Mouse (Mus musculus) cerebellum, adult 9-10 months (tissue): Measurements from ENCODE around the gene Cnot4.
"Not testable (repeated sequence)": the region's sequence is repeated elsewhere in the genome, so short reads cannot be mapped to it uniquely, and the experiment has no call there.

Experiments
- DNase-seq: peaks from one replicate; pipeline ENCODE4 v3.0.0; 2022

Gene Cnot4

DNA sequence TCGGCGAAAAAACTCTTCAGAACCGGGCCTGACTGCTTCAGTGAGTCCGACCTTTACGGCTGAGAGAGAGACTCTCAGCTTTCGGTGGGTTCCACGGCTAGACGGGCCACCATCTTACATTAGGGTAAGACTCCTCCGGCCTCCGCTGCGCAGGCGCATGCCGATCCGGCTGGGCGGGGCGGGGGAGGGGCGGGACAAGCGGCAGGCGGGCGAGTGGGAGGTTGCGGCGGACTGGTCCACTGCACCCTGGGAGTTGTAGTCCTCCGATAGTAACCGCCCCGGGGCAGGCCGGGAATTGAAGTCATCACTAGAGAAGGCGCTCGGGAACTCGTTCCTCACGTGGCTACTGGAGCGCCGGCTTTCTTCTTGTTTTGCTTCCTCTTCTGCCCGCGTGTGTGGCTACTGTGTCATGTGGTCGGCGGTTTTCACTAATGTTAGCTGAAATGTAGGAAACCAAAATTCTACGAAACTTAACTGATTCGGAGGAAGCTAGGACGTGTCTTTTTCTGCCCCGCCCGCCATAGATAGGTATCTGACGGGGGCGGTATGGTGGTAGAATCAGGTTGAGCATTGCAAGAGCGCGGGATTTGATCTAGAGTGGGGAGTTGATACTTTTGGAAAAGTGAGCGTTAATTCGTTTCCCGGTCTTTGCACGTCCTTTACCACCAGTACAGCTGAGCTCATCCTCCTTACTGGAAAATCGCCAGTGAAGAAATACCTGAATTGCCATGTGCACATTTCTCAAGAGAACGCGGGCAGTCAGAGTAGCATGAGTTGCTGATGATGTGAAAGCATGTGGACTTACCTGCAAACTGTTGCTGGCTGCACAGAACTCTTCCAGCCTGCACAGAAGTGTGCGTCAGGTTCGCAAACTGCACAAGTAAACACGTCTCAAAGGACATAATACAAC is at the start of gene Cnot4:
TSS of gene Cnot4 (minus strand) at position 146 of the 910 bp plus-strand sequence.
- DNase-seq: peak; percentile 99

DNA sequence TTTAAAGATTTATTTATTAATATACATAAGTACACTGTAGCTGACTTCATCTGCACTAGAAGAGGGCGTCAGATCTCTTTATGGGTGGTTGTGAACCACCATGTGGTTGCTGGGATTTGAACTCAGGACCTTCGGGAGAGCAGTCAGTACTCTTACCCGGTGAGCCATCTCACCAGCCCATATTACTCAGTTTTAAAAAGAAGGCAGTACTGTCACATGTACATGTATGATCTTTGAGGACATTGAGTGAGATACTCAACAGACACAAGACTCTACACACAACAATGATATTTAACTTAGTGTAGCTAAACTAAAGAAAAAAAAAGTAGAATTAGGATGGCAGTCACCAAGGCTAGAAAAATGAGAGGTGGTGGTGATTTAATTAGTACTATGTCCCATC is 45.8 kb upstream of the Cnot4 start:
- DNase-seq: not testable (repeated sequence)

DNA sequence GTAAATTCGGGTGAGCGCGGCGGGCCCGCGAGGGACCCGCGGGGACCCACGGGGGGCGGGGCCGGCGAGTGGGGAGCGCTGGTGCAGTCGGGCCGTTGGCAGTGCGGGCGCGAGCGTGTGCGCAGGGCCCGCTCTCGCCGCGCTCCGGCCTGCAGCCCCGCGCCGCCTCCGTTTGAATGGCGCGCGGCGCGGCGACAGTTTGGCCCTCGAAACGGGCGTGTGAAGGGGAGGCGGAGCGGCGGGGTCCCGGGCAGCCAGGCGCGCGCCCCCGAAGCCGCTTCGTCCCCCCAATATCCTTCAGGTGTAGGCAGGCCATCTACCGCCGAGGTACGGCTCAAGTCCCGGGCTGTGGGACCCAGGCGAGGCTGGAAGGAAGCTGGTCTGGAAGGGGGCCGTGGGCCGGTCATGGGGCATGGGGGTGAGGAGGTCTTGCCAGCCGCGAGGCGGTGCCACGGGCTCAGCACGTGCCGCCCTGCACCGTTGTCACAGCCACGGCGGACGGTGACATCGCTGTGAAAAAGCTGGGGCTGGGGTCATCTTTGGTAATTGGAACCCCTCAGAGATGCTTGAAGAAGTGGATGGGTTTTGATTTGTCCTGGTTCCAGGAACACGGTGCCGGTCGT is 44.2 kb upstream of the Cnot4 start:
- DNase-seq: peak; percentile 48

DNA sequence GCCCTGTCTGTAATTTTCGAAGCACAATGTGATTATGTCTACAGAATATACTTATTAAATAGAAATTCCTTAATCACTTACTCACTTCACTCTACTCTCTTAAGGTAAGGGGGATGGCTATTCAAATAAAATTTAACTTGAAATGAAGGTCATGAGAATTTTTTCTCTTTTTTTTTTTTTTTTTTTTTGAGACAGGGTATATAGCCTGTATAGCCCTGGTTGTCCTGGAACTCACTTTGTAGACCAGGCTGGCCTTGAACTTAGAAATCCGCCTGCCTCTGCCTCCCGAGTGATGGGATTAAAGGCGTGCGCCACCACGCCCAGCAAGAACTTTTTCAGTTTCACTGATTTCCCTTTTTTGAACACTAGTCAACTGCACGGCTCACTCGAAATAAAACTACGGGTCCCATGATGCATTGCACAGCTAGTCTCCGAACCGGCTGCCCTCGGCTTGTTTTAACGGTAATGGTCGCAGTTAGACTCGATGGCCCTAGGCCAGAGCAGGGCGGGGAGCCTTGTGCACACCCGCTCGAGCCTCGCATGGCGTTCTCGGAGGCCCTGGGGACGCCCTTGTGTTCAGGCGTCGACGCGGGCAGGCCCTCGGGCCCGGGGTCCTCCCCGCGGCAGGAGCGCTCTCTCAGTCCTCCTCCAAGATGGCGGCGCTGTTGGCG is 43.6 kb upstream of the Cnot4 start, which contains the start of gene Nup205:
TSS of gene Nup205 (plus strand) at position 443 of the 671 bp plus-strand sequence.
- DNase-seq: peak; percentile 83

DNA sequence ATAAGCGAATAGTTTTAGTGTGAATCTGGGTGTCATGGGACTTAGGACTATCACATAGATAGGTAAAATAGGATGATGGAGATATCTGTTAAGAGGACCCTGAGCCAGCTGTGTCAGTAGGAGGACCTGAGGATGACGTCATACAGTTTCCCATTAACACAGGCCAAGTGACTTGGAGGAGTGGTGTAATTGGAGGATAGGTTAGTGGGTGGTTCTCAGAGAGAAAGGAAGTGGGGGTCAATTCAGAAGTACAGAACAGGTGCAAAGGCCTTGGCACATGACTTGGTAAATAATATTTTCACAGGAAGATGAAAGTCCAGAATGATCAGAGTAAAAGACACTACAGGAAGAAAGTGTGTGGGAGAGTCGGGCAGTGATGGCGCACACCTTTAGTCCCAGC is 39.7 kb upstream of the Cnot4 start:
- no peak for DNase-seq

DNA sequence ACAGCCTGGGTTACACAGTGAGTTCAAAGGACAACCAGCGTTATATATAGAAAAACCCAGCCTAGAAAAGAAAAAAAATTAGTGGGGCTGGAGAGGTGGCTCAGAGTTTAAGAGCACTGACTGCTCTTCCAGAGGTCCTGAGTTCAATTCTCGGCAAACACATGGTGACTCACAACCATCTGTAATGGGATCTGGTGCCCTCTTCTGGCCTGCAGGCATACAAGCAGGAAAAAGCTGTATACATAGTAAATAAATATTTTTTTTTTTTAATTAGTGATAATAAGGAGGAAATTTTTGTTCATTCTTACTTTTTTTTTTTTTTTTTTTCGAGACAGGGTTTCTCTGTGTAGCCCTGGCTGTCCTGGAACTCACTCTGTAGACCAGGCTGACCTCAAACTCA is 38.5 kb upstream of the Cnot4 start:
- DNase-seq: not testable (repeated sequence)

DNA sequence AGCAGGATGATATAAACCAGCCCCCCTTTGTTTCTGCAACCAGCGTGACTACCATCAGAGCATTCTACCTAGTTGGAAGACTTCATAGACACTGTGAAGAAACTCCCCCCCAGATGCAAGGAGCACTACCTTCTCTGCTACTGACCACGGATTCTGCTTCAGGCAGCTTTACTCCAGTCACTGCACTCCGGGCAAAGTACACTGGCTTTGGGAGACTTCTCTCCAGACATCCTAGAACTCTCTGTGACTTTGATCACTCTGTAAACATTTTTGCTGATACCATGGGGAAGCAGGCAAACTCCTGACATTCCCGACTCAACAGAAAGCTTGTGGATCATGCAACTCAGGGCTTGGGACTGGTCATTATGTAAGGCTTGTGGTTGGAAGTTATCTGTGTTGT is 35.7 kb upstream of the Cnot4 start:
- no peak for DNase-seq

DNA sequence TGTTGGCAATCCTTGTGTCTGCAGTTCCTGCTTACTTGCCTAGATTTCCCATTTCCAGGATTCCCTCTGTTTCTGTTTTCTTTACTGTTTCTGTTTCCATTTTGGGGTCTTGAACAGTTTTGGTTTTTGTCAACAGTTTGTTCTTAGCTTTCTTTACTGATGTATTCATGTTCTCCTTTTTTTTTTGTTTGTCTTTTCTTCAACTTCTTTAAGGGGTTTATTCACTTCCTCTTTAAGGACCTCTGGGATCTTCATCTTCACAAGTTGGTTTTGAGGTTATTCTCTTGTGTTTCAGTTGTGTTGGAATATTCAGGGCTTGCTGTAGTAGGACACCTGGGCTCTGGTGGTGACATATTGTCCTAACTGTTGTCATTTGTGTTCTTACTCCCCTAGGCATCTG is 21.0 kb upstream of the Cnot4 start:
- DNase-seq: no peak

DNA sequence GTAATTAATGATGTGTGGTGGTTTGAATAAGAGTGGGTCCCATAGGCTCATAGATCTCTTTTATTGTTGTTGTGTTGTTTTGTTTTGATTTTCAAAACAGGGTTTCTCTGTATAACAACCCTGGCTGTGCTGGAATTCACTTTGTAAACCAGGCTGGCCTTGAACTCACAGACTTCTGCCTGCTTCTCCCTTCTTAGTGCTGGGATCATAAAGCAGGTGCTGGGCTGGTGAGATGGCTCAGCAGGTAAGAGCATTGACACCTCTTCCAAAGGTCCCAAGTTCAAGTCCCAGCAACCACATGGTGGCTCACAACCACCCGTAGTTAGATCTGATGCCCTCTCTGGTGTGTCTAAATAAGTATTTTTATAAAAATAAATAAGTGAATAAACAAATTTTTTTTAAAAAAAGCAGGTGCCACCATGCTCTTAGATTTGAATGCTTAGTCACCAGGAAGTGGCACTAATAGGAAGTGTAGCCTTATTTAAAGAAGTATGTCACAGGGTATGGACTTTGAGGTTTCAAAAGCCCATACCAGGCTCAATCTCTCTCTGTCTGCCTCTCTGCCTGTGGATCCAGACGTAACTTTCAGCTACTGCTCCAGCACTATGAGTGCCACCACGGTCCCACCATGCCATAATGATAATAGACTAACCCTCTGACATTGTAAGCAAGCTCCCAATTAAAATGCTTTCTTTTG is 14.3 kb upstream of the Cnot4 start:
- no peak for DNase-seq

DNA sequence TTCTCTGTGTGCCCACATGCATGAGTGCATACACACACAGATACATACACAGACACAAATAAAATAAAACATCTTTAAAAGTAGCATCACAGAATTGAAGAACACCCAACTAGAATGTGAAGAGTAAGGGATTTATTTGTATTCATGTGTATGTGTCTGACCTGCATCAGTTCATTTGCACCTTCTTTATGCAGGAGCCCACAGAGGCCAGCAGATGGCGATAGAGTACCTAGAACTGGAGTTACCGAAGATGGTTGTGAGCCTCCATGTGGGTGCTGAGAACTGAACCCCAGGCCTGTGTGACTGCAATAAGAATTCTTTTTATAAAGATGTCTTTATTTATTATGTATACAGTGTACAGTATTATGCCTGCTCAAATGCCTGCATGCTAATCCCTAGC is 12.0 kb upstream of the Cnot4 start:
- DNase-seq: no peak

DNA sequence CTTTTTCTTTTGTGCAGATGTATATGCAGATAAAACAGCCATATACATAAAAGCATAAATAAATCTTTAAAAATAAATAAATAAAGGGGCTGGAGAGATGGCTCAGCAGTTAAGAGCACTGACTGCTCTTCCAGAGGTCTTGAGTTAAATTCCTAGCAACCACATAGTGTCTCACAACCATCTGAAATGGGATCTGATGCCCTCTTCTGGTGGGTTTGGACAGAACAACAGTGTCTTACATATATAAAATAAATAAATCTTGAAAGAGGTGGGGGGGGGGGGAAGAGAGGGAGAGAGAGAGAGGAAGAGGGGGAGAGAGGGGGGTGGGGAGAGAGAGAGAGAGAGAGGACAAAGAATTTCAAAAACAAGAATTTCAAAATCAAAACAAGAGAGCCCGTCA is 6.8 kb upstream of the Cnot4 start:
- no peak for DNase-seq

DNA sequence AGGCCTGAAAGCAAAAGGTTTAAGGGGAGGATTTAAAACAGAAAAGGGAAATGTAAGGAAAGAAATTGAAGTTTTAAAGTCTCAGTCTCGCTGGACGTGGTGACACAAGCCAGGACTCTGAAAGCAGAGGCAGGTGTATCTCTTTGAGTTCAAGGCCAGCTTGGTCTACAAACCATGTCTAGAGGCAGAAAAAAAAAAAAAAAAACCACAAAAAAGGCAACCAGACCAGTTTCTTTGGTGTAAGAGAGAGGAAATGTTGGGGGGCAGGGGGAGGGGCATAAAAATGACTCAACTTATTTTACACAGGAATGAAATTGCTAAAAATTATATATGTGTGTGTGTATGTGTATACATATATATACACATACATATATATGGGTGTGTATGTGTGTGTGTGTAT is 1.3 kb upstream of the Cnot4 start:
- DNase-seq: peak; percentile 31

DNA sequence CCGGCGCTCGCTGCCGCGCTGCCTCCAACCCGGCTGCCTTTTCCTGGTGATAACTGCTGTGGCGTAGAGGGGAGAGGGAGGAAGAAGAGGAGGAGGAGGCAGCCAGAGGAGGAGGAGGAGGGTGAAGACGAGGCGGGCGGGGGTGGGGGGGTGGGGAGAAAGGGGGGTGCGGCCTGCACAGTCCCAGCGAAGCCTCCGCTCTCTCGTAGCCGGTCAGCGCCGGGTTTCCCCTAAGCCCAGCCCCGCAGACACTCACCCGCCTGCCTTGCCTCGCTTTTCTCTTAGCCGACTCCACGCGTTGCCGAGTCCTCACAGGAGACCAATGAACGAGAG is 312 bp downstream of the Cnot4 start:
- no peak for DNase-seq

DNA sequence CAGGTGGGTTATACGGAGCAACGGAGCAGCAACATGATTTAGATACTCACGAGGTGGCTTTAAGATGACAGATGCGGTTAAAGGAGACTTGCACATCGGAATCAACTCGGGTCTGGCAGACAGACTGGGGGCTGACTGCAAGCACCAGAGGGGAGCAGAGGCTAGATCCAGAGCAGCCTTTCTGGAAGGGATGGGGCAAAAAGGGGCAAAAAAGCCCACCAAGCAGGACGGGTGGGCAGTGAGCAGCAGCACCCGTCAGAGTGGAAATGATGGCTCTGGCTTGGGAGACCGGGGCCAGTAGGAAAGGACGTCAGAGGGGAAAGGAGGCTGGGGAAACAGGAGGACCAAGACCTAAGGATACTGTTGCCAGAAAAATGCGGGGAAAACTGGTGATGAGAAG is 718 bp downstream of the Cnot4 start:
- DNase-seq: peak; percentile 66

DNA sequence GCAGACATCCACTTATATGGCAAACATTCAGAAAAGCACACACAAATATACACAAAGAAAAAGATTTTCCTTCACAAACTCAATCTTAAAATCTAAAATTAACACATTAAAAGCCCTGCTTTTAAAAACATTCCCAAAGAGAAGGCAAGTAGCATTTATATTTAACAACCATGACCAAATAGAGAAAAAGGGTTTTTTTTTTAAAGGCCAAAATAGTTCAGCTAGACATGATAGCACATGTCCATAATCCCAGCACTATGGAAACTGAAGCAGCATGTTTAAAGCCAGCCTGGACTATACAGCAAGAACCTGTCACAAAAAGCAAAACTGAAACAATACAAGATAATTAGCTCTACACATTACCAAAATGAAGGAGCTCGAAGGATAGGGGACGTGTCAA is 11.0 kb downstream of the Cnot4 start:
- no peak for DNase-seq

DNA sequence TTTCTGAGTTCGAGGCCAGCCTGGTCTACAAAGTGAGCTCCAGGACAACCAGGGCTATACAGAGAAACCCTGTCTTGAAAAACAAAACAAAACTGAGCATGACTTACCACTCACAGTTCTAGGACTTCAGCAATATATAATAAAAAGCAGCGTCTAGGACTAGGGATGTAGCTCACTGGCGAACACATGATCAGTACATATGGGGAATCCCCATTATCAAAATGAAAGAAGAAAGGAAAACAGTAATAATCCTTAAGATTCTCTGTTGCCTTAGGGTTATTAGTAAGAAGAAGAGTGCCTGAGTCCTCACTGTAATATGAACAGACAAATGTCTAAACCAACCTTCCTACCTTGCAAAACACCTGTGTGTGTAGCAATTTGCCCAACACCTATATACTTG is 11.6 kb downstream of the Cnot4 start:
- DNase-seq: no peak

DNA sequence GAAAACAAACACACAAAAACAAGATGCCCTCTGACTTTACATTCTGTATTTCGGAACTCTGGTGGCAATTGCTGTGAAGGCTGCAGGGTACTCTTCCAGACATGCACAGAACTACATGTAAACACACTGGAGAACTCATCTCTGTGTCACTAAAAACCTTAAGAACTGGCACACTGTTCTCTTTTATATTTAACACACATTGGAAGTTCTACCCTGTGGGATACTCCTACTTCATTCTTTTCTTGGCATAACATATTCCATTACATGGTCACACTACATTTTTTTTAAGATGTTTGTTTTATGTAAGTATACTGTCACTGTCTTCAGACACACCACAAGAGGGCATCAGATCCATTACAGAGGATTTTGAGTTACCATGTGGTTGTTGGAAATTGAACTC is 31.1 kb downstream of the Cnot4 start:
- DNase-seq: no peak

DNA sequence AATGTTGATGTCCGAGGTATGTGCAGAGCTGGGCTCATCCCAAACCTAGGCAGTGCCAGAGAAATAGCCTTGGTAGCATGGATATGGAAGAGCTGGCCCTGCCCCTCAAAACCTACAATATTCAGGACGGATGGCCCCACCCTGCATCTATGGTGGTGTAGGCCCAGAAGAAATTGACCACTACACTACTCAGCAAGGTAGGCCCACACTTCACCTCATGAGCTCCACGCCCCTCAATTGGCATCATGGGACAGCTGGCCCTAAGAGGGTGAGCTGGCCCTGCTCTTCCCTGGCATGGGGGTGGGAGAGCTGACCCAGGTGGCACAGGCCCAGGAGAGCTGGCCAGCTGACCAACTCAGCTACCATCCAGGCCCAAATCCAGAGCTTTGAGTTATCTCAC is 48.6 kb downstream of the Cnot4 start:
- DNase-seq: peak; percentile 20

DNA sequence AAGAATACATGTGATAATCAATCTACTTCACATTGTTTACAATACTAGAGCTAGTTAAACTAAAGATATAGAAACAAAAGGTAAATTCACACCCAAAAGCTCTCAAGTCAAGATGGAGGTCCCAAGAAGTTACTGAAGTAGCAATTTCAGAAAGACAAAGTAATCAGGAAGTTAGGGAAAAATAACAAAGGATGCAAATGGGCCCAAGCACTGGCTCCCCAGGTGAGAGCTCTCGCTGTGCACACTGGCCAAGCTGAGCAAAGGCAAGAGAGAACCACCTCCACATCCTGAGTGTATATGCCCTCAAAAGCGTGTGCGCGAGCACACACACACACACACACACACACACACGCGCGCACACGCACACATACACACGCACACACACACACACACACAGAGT is 58.4 kb downstream of the Cnot4 start:
- DNase-seq: no peak

DNA sequence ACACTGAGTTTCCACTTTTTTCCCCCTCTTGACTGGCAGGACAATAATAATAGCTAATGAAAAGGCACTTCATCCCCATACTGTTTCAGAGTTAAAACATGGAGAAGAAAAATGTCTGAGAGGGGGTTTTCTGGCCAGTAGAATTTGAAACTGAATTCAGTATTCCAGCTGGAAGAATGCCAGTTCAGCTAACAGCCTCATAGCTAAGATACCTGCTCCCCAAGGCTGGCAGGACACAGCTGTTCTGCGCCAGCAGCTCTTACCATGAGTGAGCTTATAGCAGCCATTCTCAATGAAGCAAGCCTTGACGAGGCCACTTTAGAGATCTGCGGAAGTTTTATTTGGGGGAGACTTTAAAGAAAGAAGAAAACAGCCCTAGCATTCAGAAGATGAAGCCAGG is 62.3 kb downstream of the Cnot4 start:
- DNase-seq: no peak

DNA sequence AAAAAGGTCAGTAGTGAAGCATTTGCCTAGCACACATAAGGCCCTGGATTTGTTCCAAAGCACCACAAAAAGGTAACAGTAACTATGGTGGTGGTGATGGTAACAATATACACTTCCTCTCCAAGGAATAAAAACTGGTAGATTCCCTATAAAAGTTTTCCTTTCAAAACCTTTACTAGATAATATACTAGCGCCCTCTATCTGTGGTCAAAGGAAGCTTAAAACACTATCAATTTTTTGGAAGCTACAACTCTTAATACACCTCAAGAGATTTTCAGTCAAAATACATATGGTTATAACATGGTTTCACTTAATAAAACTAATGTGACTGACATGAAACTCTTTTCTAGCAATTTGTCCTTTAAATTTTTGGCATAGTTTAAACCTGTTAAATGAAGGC is 71.1 kb downstream of the Cnot4 start:
- DNase-seq: no peak

DNA sequence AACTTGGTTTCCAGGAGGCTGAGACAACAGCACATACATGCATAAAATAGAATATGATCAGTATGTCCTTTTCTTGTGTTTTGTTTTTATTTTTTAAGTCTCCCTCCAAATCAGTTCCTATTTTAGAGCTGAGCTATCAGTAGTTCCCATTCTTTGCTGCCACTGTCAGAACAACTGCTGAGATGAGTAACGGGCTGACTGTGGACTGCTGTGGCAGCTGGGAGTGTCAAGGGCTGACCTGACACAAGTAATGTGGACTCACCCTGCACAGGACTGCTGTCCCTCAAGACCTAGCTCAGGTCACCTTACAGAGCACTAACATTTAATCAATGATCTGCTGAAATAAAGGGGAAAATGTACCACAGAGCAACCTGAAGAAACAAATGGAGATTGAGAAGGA is 90.4 kb downstream of the Cnot4 start:
- no peak for DNase-seq

DNA sequence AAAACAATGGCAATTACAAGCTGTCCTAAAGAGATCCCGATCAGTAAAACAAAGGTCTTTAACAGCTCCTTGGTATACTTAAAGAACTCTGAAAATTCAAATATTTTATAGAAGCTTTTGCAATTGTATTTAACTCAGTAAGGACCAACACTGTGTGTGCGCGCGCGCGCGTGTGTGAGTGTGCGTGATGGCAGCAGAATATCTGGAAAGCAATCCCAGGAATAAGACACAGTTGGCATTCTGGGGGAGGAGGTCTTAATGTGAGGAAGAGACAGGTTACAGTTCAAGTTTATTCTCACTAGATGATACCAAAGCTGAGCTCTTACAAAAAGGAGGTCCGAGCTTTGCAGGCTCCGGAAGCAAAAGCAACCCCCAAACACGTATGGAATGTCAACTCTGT is 100.2 kb downstream of the Cnot4 start:
- DNase-seq: no peak
